Mouse (Mus musculus) brown adipose tissue, adult 24 weeks (tissue): ENCODE measurements around the gene Mbd3. TPM values are rescaled to one million over a fixed set of nuclear protein-coding genes. Genes with fewer than 3 reads are reported as not detected.
"Not testable (repeated sequence)": the region's sequence is repeated elsewhere in the genome, so short reads cannot be mapped to it uniquely, and the experiment has no call there.

Experiments used
- H3K27ac ChIP-seq: fragments of 200-500 bp; replicated peaks from 2 replicates; pipeline ENCODE4 v1.5.1; 2012; ENCODE audit warnings: low read depth, mild to moderate bottlenecking, low read length
- H3K4me1 ChIP-seq: fragments of 200-500 bp; 2 replicates; pipeline ENCODE4 v1.6.1; 2012; ENCODE audit warnings: low read length, mixed read lengths; ENCODE audit not compliant: control insufficient read depth, insufficient read depth, insufficient read length
- H3K4me3 ChIP-seq: fragments of 200-500 bp; 2 replicates; pipeline ENCODE4 v1.5.1; 2012; ENCODE audit warnings: low read depth, mild to moderate bottlenecking, low read length, moderate library complexity; ENCODE audit not compliant: insufficient read depth
- polyA plus RNA-seq: library from polyadenylated mRNA; stranded (reverse); fragments of >200 nt; gene quantifications from 2 replicates; pipeline ENCODE4 v1.2.4, GENCODE M21; 2012; ENCODE audit not compliant: missing spikeins, insufficient read depth, insufficient read length

The Mbd3 gene
- polyA plus RNA-seq, 1 experiment = 90.4 TPM

DNA sequence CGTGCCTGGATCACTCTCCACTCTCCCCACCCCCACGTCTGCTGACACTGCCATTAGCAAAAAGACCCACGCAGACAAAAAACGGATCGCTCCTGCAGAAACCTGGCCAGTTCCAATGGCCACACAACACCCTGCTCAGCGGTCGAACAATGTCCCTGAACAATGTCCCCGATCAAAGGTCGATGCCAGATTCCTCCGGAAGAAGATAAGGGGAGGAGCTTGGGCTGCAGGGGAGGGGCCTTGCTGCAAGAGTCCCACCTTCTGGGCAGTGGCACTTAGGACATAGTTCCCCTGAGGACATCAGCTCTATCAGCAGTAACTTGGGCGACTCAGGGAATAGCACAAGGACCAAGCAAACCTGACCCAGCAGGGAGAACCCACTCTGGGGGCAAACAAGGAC, 47.5 kb downstream of the Mbd3 start:
- no peak overlapping the region for H3K27ac ChIP-seq
- no peaks in the 10 kb centered on the region; the same call in 1 of the 2 replicates for H3K4me1 ChIP-seq
- H3K4me3 ChIP-seq = no peak overlapping the region

DNA sequence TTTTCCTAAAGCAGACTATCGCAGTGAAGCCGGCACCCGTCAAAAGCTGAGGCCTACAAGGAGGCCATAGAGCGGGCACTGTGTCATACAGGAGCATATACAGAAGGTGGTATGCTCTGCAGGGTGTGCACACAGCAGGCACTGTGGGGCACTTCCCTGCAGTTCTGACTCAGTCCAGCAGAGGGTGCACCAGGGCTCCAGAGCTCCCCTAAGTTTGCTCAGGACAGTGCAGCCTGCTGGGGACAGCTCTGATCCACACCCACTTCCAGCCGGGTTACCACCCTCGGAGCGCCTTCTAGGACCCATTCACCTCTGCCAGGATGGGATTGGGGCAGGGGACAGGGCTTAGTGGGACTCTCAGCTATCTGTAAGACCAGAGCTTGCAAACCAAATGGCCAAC, 49.1 kb downstream of the Mbd3 start:
- no peak overlapping the region for H3K4me3 ChIP-seq
- no peak overlapping the region for H3K27ac ChIP-seq
- no peaks in the 10 kb centered on the region; the same call in 1 of the 2 replicates for H3K4me1 ChIP-seq

DNA sequence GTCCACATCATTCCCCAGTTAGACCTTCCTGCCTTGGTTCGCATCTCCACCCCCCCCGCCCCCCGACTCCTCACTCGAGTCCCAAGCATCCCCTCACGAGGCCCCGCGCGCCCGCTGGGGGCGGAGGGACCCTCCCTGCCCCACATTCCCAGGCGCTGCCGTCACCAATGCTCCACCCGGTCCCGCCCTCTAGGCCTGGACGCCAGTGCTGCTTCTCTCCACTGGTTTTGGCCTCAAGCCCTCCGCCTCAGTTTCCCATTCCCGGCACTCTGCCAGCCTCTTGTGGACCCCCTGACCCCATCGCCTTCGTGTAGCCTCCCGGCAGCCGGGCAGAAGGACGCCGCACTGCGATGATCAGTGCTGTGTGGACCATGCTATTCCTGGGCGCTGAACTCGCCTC, 50.4 kb downstream of the Mbd3 start:
- H3K4me3 ChIP-seq = 0 out of 2 replicates have a peak overlapping the region, but pooled peaks have one; percentile 4
- no peak overlapping the region for H3K27ac ChIP-seq
- H3K4me1 ChIP-seq = no peaks in the 10 kb centered on the region; the same call in 1 of the 2 replicates

DNA sequence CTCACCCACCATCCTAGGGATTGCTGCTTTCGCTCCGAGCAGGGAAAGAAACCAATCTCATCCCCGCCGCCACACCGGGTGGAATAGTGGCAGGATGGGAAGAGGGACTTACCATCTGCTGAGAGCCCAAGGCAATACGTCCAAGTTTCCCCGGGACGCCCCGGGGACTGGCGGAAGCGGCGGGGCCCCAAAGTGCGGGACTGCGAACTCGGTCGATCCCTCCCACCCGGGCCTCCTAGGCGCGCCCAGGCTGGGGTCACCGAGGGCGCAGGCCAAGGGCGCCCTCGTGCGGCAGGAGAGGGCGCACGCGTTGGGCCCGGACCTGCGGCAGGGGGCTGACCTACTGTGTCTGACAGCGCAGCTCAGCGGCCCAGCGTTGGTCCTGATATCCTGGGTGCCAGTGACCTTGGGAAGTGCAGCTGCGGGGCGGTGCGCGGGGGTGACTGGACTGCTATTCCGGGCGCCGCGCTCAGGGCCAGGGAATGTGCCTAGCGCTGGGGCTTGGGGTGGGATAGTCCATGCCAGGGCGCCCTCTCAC, 51.0 kb downstream of the Mbd3 start, which contains the start of gene Adamtsl5:
Adamtsl5 (minus strand) TSS at position 169 of the 538 bp plus-strand sequence.
- Histone ChIP-seq H3K4me1 (no peaks in the 10 kb centered on the region; the same call in 1 of the 2 replicates), H3K4me3 (peak within 1 kb of the TSS; percentile 73), H3K27ac (peak within 1 kb of the TSS; percentile 23; the same call in 1 of the 2 replicates)

DNA sequence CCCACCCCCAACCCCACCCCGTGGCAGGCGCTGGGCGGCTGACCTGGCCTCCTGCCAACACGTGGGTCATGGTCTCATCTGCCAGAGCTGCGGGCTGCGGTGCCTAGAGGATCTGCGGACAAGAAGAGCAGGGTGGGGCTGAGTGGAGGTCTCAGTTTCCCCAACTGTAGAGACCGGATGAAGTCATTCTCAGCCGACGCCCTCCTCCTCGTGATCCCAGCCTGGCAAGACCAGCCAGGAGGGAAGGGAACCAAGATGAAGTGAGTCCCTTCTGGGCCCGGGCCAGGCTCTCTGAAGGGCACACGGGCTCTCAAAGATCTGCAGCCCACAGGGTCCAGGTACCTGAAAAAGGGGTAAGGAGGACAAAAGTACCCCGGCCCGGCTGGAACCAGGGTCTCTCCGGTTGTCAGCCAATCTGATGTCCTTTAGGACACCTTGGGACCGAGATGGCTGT, 51.8 kb downstream of the Mbd3 start:
- H3K4me1 ChIP-seq = no peaks in the 10 kb centered on the region; the same call in 1 of the 2 replicates
- H3K27ac ChIP-seq = peak overlapping the region; percentile 23; the same call in 1 of the 2 replicates
- peak overlapping the region; percentile 73 for H3K4me3 ChIP-seq

DNA sequence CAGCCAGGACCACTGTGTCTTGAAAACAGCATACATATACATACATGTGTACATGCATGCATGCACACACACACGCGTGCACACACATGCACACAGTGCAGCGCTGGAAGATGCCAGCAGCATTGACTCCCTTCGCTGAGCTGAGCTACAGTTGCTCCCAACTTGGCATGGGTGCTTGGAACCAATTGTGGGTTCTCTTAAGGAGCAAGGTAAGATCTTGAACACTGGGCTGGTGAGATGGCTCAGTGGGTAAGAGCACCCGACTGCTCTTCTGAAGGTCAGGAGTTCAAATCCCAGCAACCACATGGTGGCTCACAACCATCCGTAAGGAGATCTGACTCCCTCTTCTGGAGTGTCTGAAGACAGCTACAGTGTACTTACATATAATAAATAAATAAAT, 53.4 kb downstream of the Mbd3 start:
- not testable (repeated sequence) for H3K4me3 ChIP-seq, H3K27ac ChIP-seq, H3K4me1 ChIP-seq

DNA sequence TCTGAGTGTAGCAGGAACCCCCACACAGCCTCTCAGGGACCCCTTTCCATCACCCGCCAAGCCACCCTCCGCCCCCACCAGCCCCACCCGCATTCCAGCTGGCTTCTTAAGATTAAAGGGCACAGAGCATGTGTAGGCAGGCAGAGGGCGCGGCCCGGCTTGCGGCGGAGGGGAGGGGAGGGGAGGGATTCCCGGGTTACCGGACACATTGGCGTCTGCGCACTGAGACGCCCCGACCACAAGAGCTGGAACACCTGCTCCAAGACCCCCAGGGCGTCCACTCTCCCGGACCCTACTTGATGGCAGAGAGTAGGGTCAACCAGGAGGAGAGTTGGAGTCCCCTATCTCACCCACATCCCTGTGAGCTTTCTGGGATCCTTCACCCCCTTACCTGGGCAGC, 54.2 kb downstream of the Mbd3 start:
- Histone ChIP-seq H3K27ac (no peak overlapping the region), H3K4me1 (no peaks in the 10 kb centered on the region; the same call in 1 of the 2 replicates), H3K4me3 (no peak overlapping the region)

DNA sequence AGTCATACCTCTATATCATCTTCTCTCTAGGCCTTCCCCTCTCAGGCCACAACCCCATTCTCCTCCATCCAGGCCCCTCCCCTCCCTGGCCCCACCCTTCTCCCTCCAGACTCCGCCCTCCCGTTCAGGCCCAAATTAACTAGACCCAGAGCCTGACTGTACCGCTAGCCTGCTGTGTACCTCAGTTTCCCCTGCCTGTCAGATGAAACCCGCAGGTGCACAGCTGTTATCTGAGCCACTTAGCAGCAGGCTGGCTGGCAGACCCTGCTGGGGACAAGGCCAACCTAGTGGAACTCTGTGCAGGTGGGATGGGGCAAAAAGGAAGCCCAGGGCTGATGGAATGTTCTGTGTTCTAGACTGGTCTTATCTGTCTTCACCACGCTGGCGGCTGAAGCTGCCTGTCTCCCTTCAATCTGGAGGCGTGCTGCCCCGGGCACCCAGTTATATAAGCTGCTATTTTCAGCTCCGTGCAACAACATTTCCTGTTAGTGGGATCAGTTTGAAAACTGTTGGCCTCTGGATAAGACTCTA, 55.2 kb downstream of the Mbd3 start:
- Histone ChIP-seq H3K4me3 (no peak overlapping the region), H3K27ac (no peak overlapping the region), H3K4me1 (no peaks in the 10 kb centered on the region; the same call in 1 of the 2 replicates)

DNA sequence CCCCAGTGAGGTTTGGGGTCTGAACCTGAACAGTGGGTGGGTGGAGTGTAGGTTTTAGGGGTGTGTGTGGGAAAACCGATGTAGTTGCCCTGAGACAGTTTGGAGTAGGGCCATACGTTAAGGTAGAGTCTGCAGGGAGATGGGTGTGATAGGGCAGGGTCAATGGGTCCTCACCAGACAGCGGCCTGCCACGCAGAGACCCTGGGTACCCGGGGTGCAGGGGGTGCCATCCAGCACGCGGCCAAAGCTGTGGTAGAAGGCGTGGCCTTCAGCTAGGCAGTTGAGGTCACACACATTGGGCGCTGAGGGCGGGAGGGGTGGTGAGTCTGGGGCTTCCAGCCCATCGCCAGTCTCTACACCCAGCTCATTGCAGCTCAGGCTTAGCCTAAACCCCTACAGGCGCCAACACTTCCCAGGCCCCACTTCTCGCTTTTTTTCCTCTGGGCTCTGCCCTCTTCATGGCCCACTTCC, 55.9 kb downstream of the Mbd3 start:
- H3K27ac ChIP-seq = no peak overlapping the region
- H3K4me3 ChIP-seq = no peak overlapping the region
- H3K4me1 ChIP-seq = no peaks in the 10 kb centered on the region; the same call in 1 of the 2 replicates

DNA sequence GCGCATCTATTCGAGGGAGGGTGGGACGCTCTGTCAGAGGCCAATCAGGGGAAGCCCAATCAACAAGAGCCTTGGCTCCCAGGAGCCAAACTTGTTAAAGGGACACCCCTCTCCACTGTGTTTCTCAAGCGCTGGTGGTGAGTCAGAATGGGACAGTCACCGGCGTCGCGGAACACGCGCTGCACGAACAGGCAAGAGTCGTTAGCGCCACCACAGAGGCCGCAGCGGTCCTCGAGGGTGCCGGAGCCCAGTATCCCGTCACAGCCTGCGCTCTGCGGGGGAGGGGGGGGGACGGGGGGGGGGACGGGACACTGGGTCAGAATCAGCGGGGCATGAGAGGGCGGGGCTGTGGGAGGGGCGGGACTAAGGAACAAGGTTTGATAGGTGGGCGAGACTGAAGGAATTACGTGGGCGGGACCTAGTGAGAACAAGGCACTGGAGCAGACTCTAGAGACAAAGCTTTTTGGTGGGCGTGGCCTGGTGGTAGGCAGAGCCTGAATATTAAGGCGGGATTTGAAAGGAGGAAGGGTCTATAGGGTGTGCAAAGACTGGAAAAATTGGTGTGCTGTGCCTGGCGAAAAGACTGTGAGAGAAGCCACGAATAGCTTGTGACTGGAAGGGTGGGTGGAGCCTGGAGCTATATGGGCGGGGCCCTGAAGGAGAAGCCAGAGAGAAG, 56.5 kb downstream of the Mbd3 start:
- Histone ChIP-seq H3K4me3 (peak overlapping the region; percentile 32), H3K27ac (no peak overlapping the region), H3K4me1 (no peaks in the 10 kb centered on the region)

Other genes starting within 250 kb of the Mbd3 start
- 15.1 and 27.5 TPM in 2 replicates for gene Cirbp, start 233.6 kb downstream of the Mbd3 start, polyA plus RNA-seq
- gene 1600002K03Rik, start 226.6 kb downstream of the Mbd3 start, polyA plus RNA-seq = 10.9 and 14.9 TPM in 2 replicates
- 1.0 and 1.1 TPM in 2 replicates for gene Efna2, start 220.1 kb downstream of the Mbd3 start, polyA plus RNA-seq
- gene Mum1, start 173.1 kb downstream of the Mbd3 start, polyA plus RNA-seq = 9.7 and 11.1 TPM in 2 replicates
- gene Ndufs7, start 150.4 kb downstream of the Mbd3 start, polyA plus RNA-seq = 732 and 1,152 TPM in 2 replicates
- gene Gamt, start 138.5 kb downstream of the Mbd3 start, polyA plus RNA-seq = 10.5 and 17.8 TPM in 2 replicates
- 51.6 and 76.7 TPM in 2 replicates for gene Dazap1, start 138.1 kb downstream of the Mbd3 start, polyA plus RNA-seq
- gene Rps15, start 107.1 kb downstream of the Mbd3 start, polyA plus RNA-seq = 1,089 and 1,107 TPM in 2 replicates
- 0.38 TPM in 1 of 2 replicates, not detected in the other for gene Apc2, start 103.6 kb downstream of the Mbd3 start, polyA plus RNA-seq
- 24.3 and 25.7 TPM in 2 replicates for gene 2310011J03Rik, start 79.0 kb downstream of the Mbd3 start, polyA plus RNA-seq
- 4.3 and 7.8 TPM in 2 replicates for gene Pcsk4, start 70.1 kb downstream of the Mbd3 start, polyA plus RNA-seq
- gene Reep6, start 69.6 kb downstream of the Mbd3 start, polyA plus RNA-seq = 15.7 and 17.7 TPM in 2 replicates
- 2.9 and 4.2 TPM in 2 replicates for gene Adamtsl5, start 51.1 kb downstream of the Mbd3 start, polyA plus RNA-seq
- gene Plk5, start 43.1 kb downstream of the Mbd3 start, polyA plus RNA-seq = not detected in 2 replicates
- 3.3 and 3.7 TPM in 2 replicates for gene Mex3d, start 11.9 kb downstream of the Mbd3 start, polyA plus RNA-seq
- 2,528 and 2,993 TPM in 2 replicates for gene Uqcr11, start 7.3 kb upstream of the Mbd3 start, polyA plus RNA-seq
- 11.4 and 15.1 TPM in 2 replicates for gene Tcf3, start 34.1 kb upstream of the Mbd3 start, polyA plus RNA-seq
- not detected in 2 replicates for gene Onecut3, start 95.3 kb upstream of the Mbd3 start, polyA plus RNA-seq
- gene Atp8b3, start 139.6 kb upstream of the Mbd3 start, polyA plus RNA-seq = not detected in 2 replicates
- 10.8 and 13.8 TPM in 2 replicates for gene Rexo1, start 162.0 kb upstream of the Mbd3 start, polyA plus RNA-seq
- 4.1 and 4.2 TPM in 2 replicates for gene Klf16, start 177.8 kb upstream of the Mbd3 start, polyA plus RNA-seq
- 76.3 and 81.6 TPM in 2 replicates for gene Abhd17a, start 190.8 kb upstream of the Mbd3 start, polyA plus RNA-seq
- 14.6 and 16.2 TPM in 2 replicates for gene Scamp4, start 203.3 kb upstream of the Mbd3 start, polyA plus RNA-seq
- 1.0 TPM in 1 of 2 replicates, not detected in the other for gene Adat3, start 203.3 kb upstream of the Mbd3 start, polyA plus RNA-seq
- 0.67 and 0.75 TPM in 2 replicates for gene Gm49322, start 206.5 kb upstream of the Mbd3 start, polyA plus RNA-seq
- 50.9 and 67.7 TPM in 2 replicates for gene Csnk1g2, start 223.3 kb upstream of the Mbd3 start, polyA plus RNA-seq